Mouse (Mus musculus): Measurements from ENCODE around the gene Atp1a2. TPM values are rescaled to one million over a fixed set of nuclear protein-coding genes. Genes with fewer than 3 reads are reported as not detected.

Gene Atp1a2
- polyA plus RNA-seq (2014; fragmentation: Illumina TruSeq; extraction: RNeasy Lipid Tissue Mini Kit (QIAGEN cat#74804); ENCODE audit: low read depth, low replicate concordance): 473 TPM

DNA sequence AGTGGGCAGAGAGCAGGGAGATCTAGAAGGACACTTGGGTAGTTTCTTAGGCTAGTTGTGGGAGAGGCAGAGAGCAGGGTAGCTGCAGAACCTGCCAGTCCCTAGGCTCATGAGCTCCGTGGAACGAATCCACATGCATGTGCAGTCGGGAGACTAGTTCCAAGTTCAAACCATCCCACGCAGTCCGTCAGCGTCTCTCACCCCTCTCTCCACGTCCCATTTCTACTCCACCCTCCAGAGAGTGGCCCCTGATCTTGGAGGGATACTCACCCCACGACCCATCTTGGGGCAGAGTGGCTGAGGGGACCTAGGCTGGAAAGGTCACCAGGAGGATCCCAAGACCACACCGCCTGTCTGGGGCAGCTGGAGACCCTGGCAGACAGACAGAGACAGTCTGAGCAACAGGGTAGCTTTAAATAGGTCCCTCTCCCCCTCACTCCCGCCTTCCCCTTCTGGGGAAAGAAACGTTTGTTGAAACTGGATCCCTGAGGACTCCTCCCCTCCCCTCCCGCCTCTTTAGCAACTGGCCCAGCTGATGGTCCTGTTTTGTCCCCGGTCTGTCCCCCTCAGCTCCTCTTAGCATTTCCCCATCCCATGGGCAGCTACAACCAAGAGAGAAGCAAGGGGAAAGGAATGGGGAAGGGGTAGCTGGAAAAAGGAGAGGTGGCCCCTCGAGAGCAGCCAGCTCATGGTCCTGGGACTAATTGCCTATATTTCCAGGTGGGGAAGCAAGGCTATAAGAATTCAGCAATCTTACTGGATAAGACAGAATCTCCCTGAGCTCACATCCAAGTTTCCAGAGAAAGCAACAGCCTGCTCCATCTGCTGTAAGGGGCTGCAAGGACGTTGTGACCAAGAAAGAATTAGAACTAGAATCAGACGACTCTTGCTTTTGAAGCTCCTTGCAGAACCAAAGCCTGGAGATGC lies at the start of gene Atp1a2:
Gene Atp1a2, minus strand, starts transcription at position 454 of the 927 bp plus-strand sequence.

DNA sequence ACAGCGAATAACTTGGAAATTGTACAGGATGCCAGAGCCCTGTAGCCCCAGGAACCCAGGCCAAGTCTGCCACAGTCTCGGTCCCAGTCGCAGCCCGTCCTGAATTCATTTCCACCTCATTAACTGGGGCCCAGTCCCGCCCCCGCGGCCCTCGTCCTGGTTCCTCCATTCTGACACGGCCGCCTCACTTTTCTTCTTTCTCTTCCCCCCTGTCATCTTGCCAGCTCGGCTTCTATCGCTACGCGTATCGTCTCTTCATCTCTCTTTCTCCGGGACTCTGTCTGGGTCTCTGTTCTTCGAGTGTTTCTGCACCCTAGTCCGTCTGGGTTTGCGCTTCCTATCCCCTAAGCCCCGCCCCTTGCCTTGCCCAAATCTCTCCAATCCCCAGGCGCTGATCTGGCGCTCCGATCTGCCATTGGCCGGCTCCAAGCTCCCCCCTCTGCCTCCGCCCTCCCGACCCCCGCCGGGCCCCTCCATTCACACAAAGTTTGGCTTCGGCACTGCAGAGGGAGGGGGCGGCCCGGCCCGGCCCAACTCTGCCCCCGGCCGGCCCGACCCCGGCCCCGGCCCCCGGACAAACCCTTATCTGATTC lies 43.0 kb upstream of the Atp1a2 start, which contains the start of gene Kcnj10:
Gene Kcnj10, plus strand, starts transcription at position 482 of the 593 bp plus-strand sequence.

DNA sequence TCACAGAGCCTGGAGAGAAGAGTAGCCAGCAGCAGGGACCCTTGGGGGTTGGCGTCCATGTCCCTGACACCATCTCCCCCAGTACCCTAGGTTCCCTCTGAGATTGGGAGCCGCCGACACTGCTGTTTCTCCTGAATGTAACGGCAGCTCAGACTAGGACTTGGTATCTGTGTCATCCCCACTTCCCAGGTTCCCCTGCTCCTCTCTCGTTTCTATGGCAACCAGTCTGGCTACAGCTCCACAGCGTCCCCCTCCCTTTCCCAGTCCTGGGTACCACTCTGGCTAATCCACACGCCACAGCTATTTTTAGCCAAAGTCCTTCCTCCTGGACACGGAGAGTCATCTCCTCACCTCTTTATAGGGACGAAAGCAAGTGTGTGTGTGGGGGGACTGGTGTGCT lies 31.3 kb upstream of the Atp1a2 start, which contains the start of gene Kcnj9:
Gene Kcnj9, minus strand, starts transcription at position 188 of the 400 bp plus-strand sequence.

DNA sequence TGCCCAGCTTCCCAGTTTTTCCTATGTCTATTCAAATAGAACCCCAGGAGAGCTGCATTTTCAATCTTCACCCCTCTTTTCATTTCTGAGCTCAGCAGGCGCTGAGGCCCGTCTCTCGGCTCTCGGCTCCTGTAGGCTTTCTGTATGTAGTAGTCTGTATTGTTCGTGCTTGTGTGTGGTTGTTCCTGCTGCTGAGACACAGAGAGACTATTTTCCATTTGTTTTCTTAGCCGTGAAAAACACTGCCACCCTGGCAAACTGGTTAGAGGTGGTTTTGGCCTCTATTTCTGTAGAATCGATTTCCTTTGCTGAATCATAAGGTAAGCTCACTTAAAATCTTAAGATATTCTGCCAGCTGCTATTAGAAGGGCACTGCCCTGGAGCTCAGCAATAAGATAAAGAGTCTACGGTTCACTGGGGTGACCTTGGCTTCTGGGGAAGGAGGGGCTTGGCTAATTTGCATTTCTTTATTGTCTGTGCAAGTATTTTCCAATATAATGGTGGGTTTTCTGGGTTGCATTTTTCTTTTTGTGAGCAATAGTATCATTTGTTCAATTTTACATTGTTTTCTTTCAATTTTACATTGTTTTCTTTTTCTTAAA lies 36.3 kb downstream of the Atp1a2 start, which contains the start of gene Igsf8:
Gene Igsf8, plus strand, starts transcription at position 165 of the 602 bp plus-strand sequence.

DNA sequence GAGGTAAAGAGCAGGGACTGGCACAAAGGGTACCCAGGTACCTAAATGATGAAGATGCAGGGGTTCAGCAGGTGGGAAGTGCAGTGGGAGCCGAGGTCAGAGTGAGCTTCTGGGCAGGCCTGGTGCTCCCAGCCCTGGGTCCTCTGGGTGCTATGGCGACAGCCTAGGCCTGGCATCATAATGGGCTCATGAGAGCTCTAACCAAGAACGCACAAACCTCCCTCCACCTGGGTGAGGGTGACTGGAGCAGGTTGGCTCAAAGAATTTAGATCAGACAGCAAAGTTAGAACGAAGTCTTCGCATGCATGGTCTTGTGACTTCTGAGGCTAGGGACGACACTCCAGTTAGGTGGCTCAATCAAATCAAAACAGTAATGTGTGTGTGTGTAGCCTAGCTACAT lies 39.5 kb downstream of the Atp1a2 start, which contains the start of gene Atp1a4:
Gene Atp1a4, minus strand, starts transcription at position 101 of the 400 bp plus-strand sequence.

Other genes starting within 250 kb of the Atp1a2 start
- gene Nhlh1, start 240.5 kb downstream of the Atp1a2 start, polyA plus RNA-seq (2014; fragmentation: Illumina TruSeq; extraction: RNeasy Lipid Tissue Mini Kit (QIAGEN cat#74804); ENCODE audit: low read depth, low replicate concordance): not detected
- gene Copa, start 215.5 kb downstream of the Atp1a2 start, polyA plus RNA-seq (2014; fragmentation: Illumina TruSeq; extraction: RNeasy Lipid Tissue Mini Kit (QIAGEN cat#74804); ENCODE audit: low read depth, low replicate concordance): 111 TPM
- 49.5 TPM for gene Ncstn, start 215.3 kb downstream of the Atp1a2 start, polyA plus RNA-seq (2014; fragmentation: Illumina TruSeq; extraction: RNeasy Lipid Tissue Mini Kit (QIAGEN cat#74804); ENCODE audit: low read depth, low replicate concordance)
- gene Pex19, start 171.3 kb downstream of the Atp1a2 start, polyA plus RNA-seq (2014; fragmentation: Illumina TruSeq; extraction: RNeasy Lipid Tissue Mini Kit (QIAGEN cat#74804); ENCODE audit: low read depth, low replicate concordance): 141 TPM
- gene Dcaf8, start 150.0 kb downstream of the Atp1a2 start, polyA plus RNA-seq (2014; fragmentation: Illumina TruSeq; extraction: RNeasy Lipid Tissue Mini Kit (QIAGEN cat#74804); ENCODE audit: low read depth, low replicate concordance): 124 TPM
- gene Pea15a, start 91.3 kb downstream of the Atp1a2 start, polyA plus RNA-seq (2014; fragmentation: Illumina TruSeq; extraction: RNeasy Lipid Tissue Mini Kit (QIAGEN cat#74804); ENCODE audit: low read depth, low replicate concordance): 86.7 TPM
- gene Casq1, start 78.2 kb downstream of the Atp1a2 start, polyA plus RNA-seq (2014; fragmentation: Illumina TruSeq; extraction: RNeasy Lipid Tissue Mini Kit (QIAGEN cat#74804); ENCODE audit: low read depth, low replicate concordance): 14.2 TPM
- gene Atp1a4, start 39.6 kb downstream of the Atp1a2 start, polyA plus RNA-seq (2014; fragmentation: Illumina TruSeq; extraction: RNeasy Lipid Tissue Mini Kit (QIAGEN cat#74804); ENCODE audit: low read depth, low replicate concordance): not detected
- gene Igsf8, start 36.4 kb downstream of the Atp1a2 start, polyA plus RNA-seq (2014; fragmentation: Illumina TruSeq; extraction: RNeasy Lipid Tissue Mini Kit (QIAGEN cat#74804); ENCODE audit: low read depth, low replicate concordance): 11.6 TPM
- gene Kcnj9, start 31.3 kb upstream of the Atp1a2 start, polyA plus RNA-seq (2014; fragmentation: Illumina TruSeq; extraction: RNeasy Lipid Tissue Mini Kit (QIAGEN cat#74804); ENCODE audit: low read depth, low replicate concordance): not detected
- gene Kcnj10, start 43.1 kb upstream of the Atp1a2 start, polyA plus RNA-seq (2014; fragmentation: Illumina TruSeq; extraction: RNeasy Lipid Tissue Mini Kit (QIAGEN cat#74804); ENCODE audit: low read depth, low replicate concordance): 0.16 TPM
- gene Pigm, start 78.5 kb upstream of the Atp1a2 start, polyA plus RNA-seq (2014; fragmentation: Illumina TruSeq; extraction: RNeasy Lipid Tissue Mini Kit (QIAGEN cat#74804); ENCODE audit: low read depth, low replicate concordance): 4.1 TPM
- 5.1 TPM for gene Slamf9, start 177.3 kb upstream of the Atp1a2 start, polyA plus RNA-seq (2014; fragmentation: Illumina TruSeq; extraction: RNeasy Lipid Tissue Mini Kit (QIAGEN cat#74804); ENCODE audit: low read depth, low replicate concordance)
- 1.8 TPM for gene Igsf9, start 183.7 kb upstream of the Atp1a2 start, polyA plus RNA-seq (2014; fragmentation: Illumina TruSeq; extraction: RNeasy Lipid Tissue Mini Kit (QIAGEN cat#74804); ENCODE audit: low read depth, low replicate concordance)
- gene Tagln2, start 202.0 kb upstream of the Atp1a2 start, polyA plus RNA-seq (2014; fragmentation: Illumina TruSeq; extraction: RNeasy Lipid Tissue Mini Kit (QIAGEN cat#74804); ENCODE audit: low read depth, low replicate concordance): 101 TPM
- gene Cfap45, start 222.7 kb upstream of the Atp1a2 start, polyA plus RNA-seq (2014; fragmentation: Illumina TruSeq; extraction: RNeasy Lipid Tissue Mini Kit (QIAGEN cat#74804); ENCODE audit: low read depth, low replicate concordance): 0.47 TPM